Mouse (Mus musculus) c-Kit-positive CD71-positive TER-119-negative erythroid progenitor cells, embryonic 14.5 days (primary cell): ENCODE measurements at regions not wholly inside any gene's neighbourhood (a gene's known extent, or its start where the extent isn't known, plus 50 kb on each side); places are given as distances from the start of the nearest gene placed in this dataset.

Source experiments
- DNase-seq: peaks from one replicate; pipeline ENCODE4 v3.0.0-alpha.2; 2013; ENCODE audit warnings: low read depth

GRCm38 (mm10) chr3:9957870-9958269, 130.0 kb upstream of the Gm9833 start:
- no peak for DNase-seq

GRCm38 (mm10) chr3:9959716-9960661, 127.9 kb upstream of the Gm9833 start:
- DNase-seq: no peak

- DNase-seq: no peak
Measured at GRCm38 (mm10) chr3:9960696-9961095, 127.2 kb upstream of the Gm9833 start.
